Mouse (Mus musculus) left cerebral cortex, postnatal 25 days (tissue): ENCODE data around the gene Galnt3. TPM values are rescaled to one million over a fixed set of nuclear protein-coding genes. Genes with fewer than 3 reads are reported as not detected.

Experiments
- DNase-seq, 2 experiments: peaks; one replicate each; pipeline ENCODE4 v3.0.0; 2022; ENCODE audit warnings: low spot score in 2 of 2, mixed read lengths in 1 of 2
- intact Hi-C: fragments of 180-260 bp; cut with DNase I; formaldehyde crosslinking; loops from one replicate; pipeline ENCODE4 v1.15.1; 2025
- total RNA-seq, 2 experiments: library from RNA; stranded (reverse); gene quantifications; 2 replicates each; pipeline ENCODE4 v1.2.3; 2021

Gene Galnt3
- total RNA-seq, 2 experiments from 2014 or later, result 2.4 to 2.8 TPM

- intact Hi-C loops, result loop anchor here (5.0 kb wide), 1 partner anchor 53 kb away; no protein-coding TSS in a partner anchor
- DNase-seq, result peak; percentile 7 to 8
Observed at GRCm38 (mm10) chr2:66123756-66124589, 821 bp downstream of the Galnt3 start.

- intact Hi-C loops, result no loop called here
Observed at GRCm38 (mm10) chr2:66117686-66118085, 7.1 kb downstream of the Galnt3 start.

GRCm38 (mm10) chr2:66107864-66108514, 16.8 kb downstream of the Galnt3 start:
- intact Hi-C loops, result no loop called here
- no peak for DNase-seq

More at GRCm38 (mm10) chr2:66117686-66118085, 7.1 kb downstream of the Galnt3 start:
- DNase-seq, result no peak

- no peak for DNase-seq
- intact Hi-C loops, result no loop called here
Observed at GRCm38 (mm10) chr2:66103740-66104436, 20.9 kb downstream of the Galnt3 start.

DNA sequence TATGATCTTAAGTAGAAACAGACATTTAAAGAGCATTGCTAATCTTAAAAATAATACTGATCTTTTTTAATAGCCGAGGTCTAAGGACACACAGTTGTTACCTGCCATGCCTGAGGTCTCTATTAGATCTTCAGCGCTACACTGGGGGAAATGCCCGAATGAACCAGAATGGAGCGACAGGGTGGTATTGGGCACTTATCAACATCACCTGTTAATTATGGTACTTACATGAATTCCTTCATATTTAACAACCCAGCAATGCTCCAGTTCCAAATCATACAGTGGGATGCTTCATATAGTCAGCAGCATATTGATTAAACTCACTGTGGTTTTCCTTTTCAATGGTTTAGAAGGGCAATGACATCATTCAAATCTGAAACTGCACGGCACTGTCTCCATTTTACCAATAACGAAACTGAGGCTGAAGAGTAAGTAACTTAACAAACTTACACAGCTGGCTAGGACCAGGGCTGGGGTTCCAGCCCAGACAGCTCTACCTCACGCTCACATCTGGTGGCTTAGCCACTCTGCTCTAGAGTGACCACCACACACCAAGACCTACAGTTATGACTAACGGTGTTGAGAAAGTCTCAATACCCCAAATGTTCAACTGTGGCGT, 23.0 kb downstream of the Galnt3 start:
- intact Hi-C loops, result no loop called here
- DNase-seq, result no peak

- intact Hi-C loops, result no loop called here
Observed at GRCm38 (mm10) chr2:66100671-66101351, 24.0 kb downstream of the Galnt3 start.

GRCm38 (mm10) chr2:66100239-66100638, 24.6 kb downstream of the Galnt3 start:
- intact Hi-C loops, result no loop called here
- no peak for DNase-seq

More at GRCm38 (mm10) chr2:66100671-66101351, 24.0 kb downstream of the Galnt3 start:
- no peak for DNase-seq

DNA sequence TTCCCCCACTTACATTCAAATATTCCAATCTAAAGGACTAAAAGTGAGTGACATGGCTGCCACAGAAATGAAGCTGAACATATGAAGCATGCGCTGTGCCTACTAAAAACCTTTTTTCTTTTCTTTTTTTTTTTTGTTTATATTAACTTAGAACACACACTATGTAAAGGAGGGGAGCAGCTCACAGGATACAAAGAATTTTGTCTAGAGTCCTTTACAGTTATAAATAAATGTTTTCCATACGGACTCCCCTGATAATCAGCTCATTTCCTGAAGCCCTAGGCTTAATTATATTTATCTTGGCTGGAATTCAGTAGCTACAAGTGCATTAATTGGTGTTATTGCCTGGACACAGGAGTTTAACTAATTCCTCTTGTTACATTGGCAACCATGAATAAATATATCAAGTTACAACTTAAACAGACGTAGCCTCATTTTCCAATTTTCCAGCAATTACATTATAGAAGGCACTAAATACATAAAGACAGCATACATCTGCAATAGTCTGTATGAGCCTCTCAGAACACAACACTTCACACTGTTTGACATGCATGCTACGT, 30.1 kb downstream of the Galnt3 start:
- intact Hi-C loops, result no loop called here
- no peak for DNase-seq

DNA sequence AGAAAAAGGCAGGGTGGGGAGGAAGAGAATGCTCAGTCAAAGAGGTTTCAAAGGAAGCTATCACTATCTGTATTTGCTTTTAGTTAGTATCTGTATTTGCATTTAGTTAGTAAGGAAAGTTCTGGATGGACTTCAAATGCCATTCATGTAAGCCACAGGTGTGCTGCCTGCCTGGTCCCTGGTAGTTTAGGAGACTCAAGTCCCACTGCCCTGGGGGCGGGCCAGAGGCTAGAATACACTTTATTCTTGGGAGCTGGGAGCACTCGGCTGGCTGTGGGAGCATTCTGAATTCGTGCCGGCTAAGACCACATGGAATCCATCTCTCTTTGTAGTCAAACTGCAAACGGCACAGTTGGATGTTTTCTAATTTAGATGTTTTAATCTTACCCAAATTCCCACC, 33.5 kb downstream of the Galnt3 start:
- intact Hi-C loops, result no loop called here
- no peak for DNase-seq

DNA sequence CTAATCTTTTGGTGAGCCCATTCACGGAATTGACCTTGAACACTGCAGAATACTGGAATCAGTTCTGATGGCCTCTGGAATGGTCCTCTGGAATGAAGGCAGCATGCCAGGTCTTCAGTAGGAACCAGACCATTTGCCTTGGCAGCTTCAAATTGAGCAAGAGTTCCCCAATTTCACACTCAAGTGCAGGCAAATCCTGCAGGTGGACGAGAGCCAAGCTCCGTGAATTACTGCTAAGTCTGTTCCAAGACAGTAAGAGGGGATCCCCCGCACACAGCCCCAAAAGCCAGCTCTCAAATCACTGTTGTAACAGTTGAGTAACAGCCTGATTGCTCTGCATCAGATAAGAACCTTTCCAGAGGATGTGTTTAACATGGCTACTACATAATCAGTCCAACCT, 42.9 kb downstream of the Galnt3 start:
- intact Hi-C loops, result no loop called here
- peak in 1 of 2 experiments; percentile 9 for DNase-seq

DNA sequence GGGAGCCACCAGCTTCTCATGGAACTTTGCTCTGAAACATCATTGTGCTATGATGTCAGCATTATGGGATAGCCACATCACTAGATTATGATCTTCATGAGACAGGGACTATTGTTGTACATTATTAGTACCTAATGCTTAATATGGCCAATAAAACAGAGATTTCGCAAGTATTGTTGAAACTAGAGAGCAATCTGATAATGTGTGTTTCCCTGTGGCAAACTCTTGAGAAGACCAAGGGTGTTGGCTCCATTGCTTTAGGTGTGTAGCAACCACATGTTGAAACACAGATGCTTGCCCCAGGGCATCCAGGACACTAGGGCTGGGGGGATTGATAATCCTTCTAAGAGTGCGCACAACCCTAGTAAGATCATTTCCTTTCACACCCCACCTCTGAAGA, 44.1 kb downstream of the Galnt3 start:
- intact Hi-C loops, result no loop called here
- DNase-seq, result no peak

- DNase-seq, result no peak
- intact Hi-C loops, result no loop called here
Observed at GRCm38 (mm10) chr2:66069454-66069853, 55.3 kb downstream of the Galnt3 start.

GRCm38 (mm10) chr2:66063291-66063690, 61.5 kb downstream of the Galnt3 start:
- intact Hi-C loops, result no loop called here
- DNase-seq, result peak in 1 of 2 experiments; percentile 40

- no peak for DNase-seq
- intact Hi-C loops, result loop anchor here (5.0 kb wide), 1 partner anchor 252 kb away; no protein-coding TSS in a partner anchor
Observed at GRCm38 (mm10) chr2:66044405-66045089, 80.2 kb downstream of the Galnt3 start.

GRCm38 (mm10) chr2:66043441-66044404, 81.1 kb downstream of the Galnt3 start:
- intact Hi-C loops, result loop anchor here (2.0 to 5.0 kb wide), 2 partner anchors 135 to 251 kb away; no protein-coding TSS in a partner anchor
- DNase-seq, result no peak

DNA sequence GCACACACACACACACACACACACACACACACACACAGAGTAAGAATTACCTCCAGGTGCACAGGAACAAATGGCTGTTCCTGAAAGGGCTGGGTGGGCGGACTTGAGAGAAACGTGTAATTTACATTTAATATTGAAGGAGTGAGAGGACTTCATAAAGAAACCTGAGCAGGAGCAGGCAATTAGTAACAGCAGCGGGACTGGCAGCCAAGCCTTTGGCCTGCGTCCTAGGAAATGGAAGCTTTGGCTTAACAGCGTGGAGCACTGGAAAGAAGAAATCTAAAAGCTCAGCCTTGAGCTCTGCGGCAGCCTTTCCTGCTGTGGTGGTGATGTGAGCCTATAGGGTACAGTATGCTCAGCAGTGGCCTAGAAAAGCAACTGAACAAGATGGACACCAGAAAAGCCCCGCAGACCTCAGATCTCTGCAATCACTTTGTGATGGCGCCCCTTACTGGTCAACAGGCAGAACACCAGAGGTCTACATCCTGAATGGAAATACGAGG, 82.8 kb downstream of the Galnt3 start:
- intact Hi-C loops, result loop anchor here (2.0 to 5.0 kb wide), 2 partner anchors 137 to 250 kb away; no protein-coding TSS in a partner anchor

More for the DNA sequence above, 82.8 kb downstream of the Galnt3 start:
- DNase-seq, result peak; percentile 54 to 84
